Mouse (Mus musculus) small intestine, adult 2 months (tissue): Measurements from ENCODE around the gene Irf2.

ENCODE experiments used
- CTCF ChIP-seq: fragments of 200-500 bp; IDR thresholded peaks from 2 replicates; pipeline ENCODE4 v1.5.1; 2012; ENCODE audit warnings: low read depth, mild to moderate bottlenecking, control low read depth, inconsistent platforms, low read length, moderate library complexity, mixed read lengths; ENCODE audit not compliant: insufficient replicate concordance, insufficient read length; ENCODE audit errors: extremely low read depth
- POLR2A ChIP-seq: fragments of 200-500 bp; IDR thresholded peaks from 2 replicates; pipeline ENCODE4 v1.6.1; 2012; ENCODE audit warnings: low read depth, mild to moderate bottlenecking, control low read depth, inconsistent platforms, low read length, moderate library complexity

- TF ChIP-seq POLR2A (no peak; the same call in 1 of the 2 replicates), CTCF (no peak)
Measured at GRCm38 (mm10) chr8:46739956-46740512, 502 bp downstream of the Irf2 start.
